Mouse (Mus musculus): ENCODE measurements at regions not wholly inside any gene's neighbourhood (a gene's known extent, or its start where the extent isn't known, plus 50 kb on each side); places are given as distances from the start of the nearest gene placed in this dataset.

DNA sequence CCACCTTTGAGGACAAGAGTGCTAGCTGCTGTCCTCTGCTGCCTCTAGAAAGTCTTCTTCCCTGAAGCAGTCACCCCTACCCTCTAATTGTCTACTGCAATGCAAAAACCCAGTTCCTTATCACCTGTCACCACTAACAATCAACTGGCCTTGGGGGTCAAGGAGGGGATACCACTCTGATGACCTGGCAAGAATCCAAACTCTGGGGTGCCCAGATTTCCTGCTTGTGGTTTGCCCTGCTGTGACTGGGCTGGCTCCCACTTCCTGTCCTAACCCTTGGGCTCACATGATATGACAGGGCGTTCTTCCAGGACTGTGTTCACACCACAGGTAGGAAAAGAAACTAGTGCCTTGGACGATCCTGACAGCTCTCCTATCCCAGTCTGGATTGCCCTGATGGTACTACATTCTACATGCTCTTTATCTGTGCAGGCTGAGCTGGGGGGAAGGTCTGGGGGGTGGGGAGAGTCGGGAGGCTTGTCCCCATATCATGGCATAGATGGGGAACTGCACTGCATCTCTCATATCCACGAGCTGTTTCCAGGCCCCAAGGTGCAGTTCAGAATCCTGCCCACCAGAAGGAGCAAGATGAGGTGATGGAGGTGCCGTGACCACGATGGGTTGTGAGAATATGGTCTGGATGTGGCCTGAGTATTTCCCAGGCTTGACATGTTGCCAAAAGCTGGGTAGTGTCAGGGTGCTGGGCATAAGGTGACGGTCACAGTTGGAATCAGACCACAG, 81.0 kb downstream of the Maf start:
- H3K4me1 ChIP-seq (replicated peaks) = 0 out of 2 replicates have a peak, but pooled peaks cover 6% of the 10 kb centered on the region
- H3K36me3 ChIP-seq = no peaks in the 10 kb centered on the region
- H3K27ac ChIP-seq = no peak overlapping the region
- no peaks in the 10 kb centered on the region for H3K9me3 ChIP-seq
- WGBS = 93% methylated on average over 7 of the region's 7 CpGs
- H3K4me2 ChIP-seq = no peak overlapping the region
- H3K4me3 ChIP-seq (replicated peaks) = no peak overlapping the region
- no peaks in the 10 kb centered on the region for H3K27me3 ChIP-seq
- ATAC-seq (ENCODE audit: insufficient number of reproducible peaks, insufficient read depth, low FRiP score, low TSS enrichment, low read depth) = no peak
- no peak overlapping the region for H3K9ac ChIP-seq (replicated peaks)

DNA sequence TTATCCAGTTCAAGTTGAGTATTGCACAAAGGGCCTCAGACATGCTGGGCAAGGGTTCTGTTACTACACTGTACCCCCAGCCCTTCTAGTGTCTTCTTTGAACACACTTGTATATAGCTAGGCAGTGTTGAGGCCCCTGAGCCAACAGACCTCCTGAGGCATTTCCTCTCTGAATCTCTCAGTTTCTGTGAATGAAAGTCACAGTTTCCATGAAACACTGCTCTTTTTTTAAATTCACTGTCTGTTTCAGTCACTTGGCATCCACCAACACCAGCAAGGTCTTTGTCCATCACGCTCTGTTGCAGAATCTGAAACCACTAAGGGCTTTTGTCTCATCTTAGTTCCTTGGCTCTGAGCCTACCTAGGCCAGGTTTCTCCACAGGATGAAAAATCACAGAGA, 82.5 kb downstream of the Maf start:
- Histone ChIP-seq H3K27ac (no peak overlapping the region), H3K36me3 (no peaks in the 10 kb centered on the region), H3K27me3 (no peaks in the 10 kb centered on the region), H3K4me1 (replicated peaks) (0 out of 2 replicates have a peak, but pooled peaks cover 6% of the 10 kb centered on the region), H3K4me3 (replicated peaks) (no peak overlapping the region), H3K9me3 (no peaks in the 10 kb centered on the region), H3K9ac (replicated peaks) (no peak overlapping the region), H3K4me2 (no peak overlapping the region)
- no peak for ATAC-seq (ENCODE audit: insufficient number of reproducible peaks, insufficient read depth, low FRiP score, low TSS enrichment, low read depth)
- 86% methylated on average over 1 of the region's 1 CpGs for WGBS

DNA sequence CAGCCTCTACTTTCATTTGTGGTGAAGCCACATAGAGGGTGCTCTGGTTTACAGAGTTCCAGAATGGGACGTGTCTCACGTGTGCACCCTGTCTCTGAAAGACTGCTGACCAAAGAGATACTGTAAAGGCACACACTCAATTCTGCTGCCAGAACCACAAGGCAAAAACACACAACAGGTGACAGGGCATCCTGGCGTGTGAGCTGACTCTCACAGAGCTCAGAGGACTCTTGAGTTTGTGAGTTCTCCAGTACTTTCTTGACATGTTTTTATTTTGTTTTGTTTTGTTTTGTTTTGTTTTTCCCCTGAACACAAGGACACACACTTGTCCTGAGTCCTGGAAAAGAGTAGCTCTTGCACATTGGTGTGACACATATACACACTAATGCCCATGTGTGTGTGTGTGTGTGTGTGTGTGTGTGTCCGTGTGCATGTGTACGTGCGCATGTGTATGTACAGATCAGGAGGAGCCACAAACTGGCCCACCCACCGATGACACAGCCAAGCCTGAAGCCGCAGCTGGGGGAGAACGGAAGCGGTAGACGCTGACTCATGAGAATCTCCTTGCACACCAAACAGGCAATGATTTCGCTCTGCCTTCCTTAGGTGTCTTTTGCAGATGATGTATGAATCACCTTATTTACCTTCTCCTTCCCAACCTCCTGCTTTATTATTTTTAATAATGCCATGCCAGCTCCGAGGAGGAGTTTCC, 89.4 kb downstream of the Maf start:
- no peak for ATAC-seq (ENCODE audit: insufficient number of reproducible peaks, insufficient read depth, low FRiP score, low TSS enrichment, low read depth)
- Histone ChIP-seq H3K9ac (replicated peaks) (no peak overlapping the region), H3K27me3 (no peaks in the 10 kb centered on the region), H3K36me3 (no peaks in the 10 kb centered on the region), H3K4me3 (replicated peaks) (no peak overlapping the region), H3K27ac (no peak overlapping the region), H3K4me2 (no peak overlapping the region), H3K9me3 (no peaks in the 10 kb centered on the region), H3K4me1 (replicated peaks) (no peaks in the 10 kb centered on the region)
- WGBS = 89% methylated on average over 13 of the region's 13 CpGs

DNA sequence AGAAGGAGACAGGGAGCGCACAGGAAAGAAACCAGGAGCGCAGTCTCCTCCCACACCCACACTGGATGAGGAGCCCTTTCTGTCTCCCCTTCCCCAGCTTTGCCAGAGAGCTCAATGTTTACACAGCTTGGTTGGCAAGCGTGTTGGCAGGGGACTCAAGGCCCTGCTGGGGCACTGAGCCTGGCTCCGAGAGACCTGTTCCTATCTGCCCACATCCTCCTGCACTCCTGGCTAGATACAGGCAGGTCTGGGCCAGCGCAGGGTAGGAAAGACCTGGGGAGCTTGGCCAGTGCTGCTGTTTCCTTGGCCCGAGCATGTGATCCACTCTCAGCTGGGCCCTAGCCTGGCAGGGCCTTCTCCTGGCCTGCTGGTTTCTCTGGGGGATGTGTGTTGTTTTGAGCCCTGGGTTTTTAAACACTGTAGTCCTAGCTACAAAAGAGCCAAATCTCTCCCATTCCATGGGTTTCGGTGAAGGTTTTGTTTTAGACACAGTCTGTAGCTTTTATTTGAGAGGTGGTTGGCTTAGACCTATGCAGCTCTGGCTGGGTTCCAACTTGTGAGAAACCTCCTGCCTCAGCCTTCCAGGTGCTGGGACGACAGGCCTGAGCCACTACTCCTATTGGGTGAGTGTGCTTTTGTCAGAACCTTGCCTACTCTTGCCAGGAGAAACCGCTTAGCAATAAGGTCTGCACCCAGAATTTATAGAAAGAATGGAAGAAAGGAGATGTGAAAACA, 90.6 kb downstream of the Maf start:
- ATAC-seq (ENCODE audit: insufficient number of reproducible peaks, insufficient read depth, low FRiP score, low TSS enrichment, low read depth) = no peak
- Histone ChIP-seq H3K36me3 (no peaks in the 10 kb centered on the region), H3K4me1 (replicated peaks) (no peaks in the 10 kb centered on the region), H3K9me3 (no peaks in the 10 kb centered on the region), H3K27me3 (no peaks in the 10 kb centered on the region), H3K27ac (no peak overlapping the region), H3K4me3 (replicated peaks) (no peak overlapping the region), H3K4me2 (no peak overlapping the region), H3K9ac (replicated peaks) (no peak overlapping the region)
- WGBS = 89% methylated on average over 9 of the region's 9 CpGs

DNA sequence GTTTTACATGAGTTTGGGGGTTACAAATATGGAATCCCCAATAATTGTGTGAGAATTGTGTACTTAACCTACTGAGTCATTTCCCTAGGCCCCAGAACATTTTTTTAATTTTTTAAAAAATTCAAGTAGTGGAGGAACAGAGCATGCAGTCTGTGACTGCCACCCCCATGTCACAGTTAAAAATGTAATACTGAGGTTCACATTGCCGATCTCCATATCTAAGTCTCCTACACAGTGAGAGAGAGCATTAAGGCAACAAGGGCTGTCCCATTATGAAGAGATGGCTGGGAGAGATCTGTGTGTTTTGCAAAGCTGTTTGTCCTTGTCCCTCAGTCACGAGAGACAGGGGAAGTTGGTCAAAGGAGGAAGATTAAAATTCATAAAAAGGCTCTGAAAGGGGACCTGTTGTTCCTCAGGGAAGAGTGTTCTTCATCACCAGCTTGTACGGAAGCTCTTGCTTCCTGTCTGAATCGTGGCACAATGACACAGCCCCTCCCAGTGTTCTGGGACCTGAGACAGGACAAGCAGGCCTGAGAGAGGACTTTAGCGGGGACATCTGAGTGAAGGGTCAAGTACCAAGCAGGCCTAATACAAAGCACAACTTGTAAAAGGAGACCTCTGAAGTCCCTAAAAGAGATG, 93.5 kb downstream of the Maf start:
- Histone ChIP-seq H3K4me2 (no peak overlapping the region), H3K4me3 (replicated peaks) (no peak overlapping the region), H3K4me1 (replicated peaks) (no peaks in the 10 kb centered on the region), H3K27me3 (no peaks in the 10 kb centered on the region), H3K9me3 (no peaks in the 10 kb centered on the region), H3K27ac (no peak overlapping the region), H3K36me3 (no peaks in the 10 kb centered on the region), H3K9ac (replicated peaks) (no peak overlapping the region)
- ATAC-seq (ENCODE audit: insufficient number of reproducible peaks, insufficient read depth, low FRiP score, low TSS enrichment, low read depth) = no peak
- 78% methylated on average over 5 of the region's 5 CpGs for WGBS

DNA sequence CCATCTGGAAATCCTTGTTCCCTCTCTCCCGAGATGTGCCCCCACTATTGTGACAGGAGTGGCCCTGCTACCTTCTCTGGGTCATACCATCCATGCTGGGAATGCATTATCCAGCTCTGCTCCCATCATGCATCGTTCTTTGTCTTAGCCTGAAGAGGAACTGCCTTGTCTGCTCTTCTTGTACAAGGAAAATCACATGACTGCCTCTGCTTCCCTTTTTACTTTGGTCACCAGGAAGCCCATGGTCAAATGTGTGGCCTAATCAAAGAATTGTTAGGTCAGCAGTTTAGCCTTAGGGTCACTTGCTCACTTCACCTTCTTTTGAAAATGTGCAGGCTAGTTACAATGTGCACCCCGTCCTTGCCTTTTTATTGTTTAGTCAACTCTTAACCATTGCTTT, 95.5 kb downstream of the Maf start:
- H3K4me2 ChIP-seq = no peak overlapping the region
- H3K4me3 ChIP-seq (replicated peaks) = no peak overlapping the region
- H3K9me3 ChIP-seq = no peaks in the 10 kb centered on the region
- WGBS = 80% methylated on average over 3 of the region's 3 CpGs
- H3K36me3 ChIP-seq = no peaks in the 10 kb centered on the region
- no peaks in the 10 kb centered on the region for H3K27me3 ChIP-seq
- H3K9ac ChIP-seq (replicated peaks) = no peak overlapping the region
- no peak for ATAC-seq (ENCODE audit: insufficient number of reproducible peaks, insufficient read depth, low FRiP score, low TSS enrichment, low read depth)
- H3K27ac ChIP-seq = no peak overlapping the region
- H3K4me1 ChIP-seq (replicated peaks) = no peaks in the 10 kb centered on the region

DNA sequence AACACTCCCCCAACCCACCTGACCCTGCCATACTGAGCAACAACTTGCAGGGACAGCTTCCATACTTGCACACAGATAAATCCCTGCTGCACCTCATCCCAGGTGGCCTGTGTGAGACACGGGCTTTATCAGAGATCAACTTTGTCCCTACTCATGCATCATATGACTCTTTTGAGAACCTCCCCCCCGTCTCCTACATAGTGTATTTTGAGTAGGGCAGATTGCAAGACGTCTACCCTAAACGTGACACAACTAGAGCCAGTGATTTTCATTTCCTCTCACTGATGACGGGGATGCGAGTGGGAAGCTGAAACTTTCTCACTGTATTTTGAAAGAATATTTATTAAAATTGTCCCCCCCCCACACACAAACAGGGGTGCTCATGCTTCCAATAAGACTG, 107.8 kb downstream of the Maf start:
- WGBS = 90% methylated on average over 6 of the region's 6 CpGs
- peaks cover 5% of the 10 kb centered on the region; the same call in 1 of the 2 replicates for H3K4me1 ChIP-seq (replicated peaks)
- H3K27me3 ChIP-seq = no peaks in the 10 kb centered on the region
- H3K9me3 ChIP-seq = no peaks in the 10 kb centered on the region
- no peak overlapping the region for H3K9ac ChIP-seq (replicated peaks)
- no peak overlapping the region for H3K4me2 ChIP-seq
- H3K4me3 ChIP-seq (replicated peaks) = no peak overlapping the region
- no peaks in the 10 kb centered on the region for H3K36me3 ChIP-seq
- no peak for ATAC-seq (ENCODE audit: insufficient number of reproducible peaks, insufficient read depth, low FRiP score, low TSS enrichment, low read depth)
- no peak overlapping the region for H3K27ac ChIP-seq

DNA sequence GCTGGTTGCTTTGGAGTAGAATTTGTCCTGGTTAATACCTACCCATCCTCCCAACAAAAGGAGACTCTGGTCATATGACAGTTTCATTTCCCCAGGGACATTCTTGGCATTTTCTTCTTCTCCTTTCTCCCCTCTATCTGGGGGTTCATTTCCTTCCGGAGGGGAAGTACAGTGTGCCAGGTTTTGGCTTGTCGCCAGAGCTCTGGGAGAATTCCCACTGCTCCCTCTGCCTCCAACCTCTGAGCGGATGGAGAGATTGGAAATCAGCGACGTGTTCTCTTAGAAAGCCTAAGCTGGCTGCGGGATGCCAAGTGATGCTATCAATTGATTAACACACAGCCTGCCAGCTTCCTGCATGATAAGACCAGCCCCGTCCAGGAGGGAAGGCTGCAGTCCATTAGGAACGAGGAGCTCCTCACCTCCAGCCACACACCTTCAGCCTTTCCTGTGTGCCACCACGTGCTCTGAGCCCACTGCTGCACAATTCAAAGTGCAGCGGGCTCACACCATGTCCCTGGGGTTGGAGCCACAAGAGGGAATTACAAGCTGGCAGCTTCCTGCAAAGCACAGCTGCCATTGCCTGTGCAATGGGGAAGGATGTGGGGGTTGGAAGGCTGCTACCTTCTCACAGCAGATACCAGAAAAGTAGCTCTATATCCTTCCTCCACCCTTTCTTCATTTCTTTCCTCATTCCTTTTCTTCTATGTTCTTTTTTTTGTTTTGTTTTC, 110.2 kb downstream of the Maf start:
- Histone ChIP-seq H3K27ac (no peak overlapping the region), H3K4me2 (no peak overlapping the region), H3K9ac (replicated peaks) (no peak overlapping the region), H3K36me3 (no peaks in the 10 kb centered on the region), H3K4me1 (replicated peaks) (peaks cover 5% of the 10 kb centered on the region; the same call in 1 of the 2 replicates), H3K4me3 (replicated peaks) (no peak overlapping the region), H3K9me3 (no peaks in the 10 kb centered on the region), H3K27me3 (no peaks in the 10 kb centered on the region)
- WGBS = 58% methylated on average over 10 of the region's 10 CpGs
- no peak for ATAC-seq (ENCODE audit: insufficient number of reproducible peaks, insufficient read depth, low FRiP score, low TSS enrichment, low read depth)

DNA sequence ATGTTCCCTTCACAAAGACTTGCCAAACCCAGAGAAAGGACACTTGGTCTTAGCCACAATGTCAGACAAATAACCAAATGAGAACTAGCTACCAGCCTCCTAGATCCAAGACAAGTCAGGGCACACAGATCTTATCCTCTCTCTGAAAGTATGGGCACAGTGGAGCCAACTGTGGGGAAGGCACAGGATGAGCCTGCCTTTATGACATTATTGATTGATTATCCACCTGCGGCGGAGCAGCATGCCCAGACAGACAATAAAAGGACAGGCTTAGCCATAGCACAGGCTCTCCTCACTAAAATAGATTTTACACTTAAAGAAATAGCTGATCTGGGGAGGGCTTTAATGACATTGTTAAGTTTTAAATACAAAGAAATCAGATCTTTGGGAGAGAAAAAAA, 117.9 kb downstream of the Maf start:
- Histone ChIP-seq H3K9me3 (no peaks in the 10 kb centered on the region), H3K4me2 (no peak overlapping the region), H3K27ac (no peak overlapping the region), H3K36me3 (no peaks in the 10 kb centered on the region), H3K27me3 (no peaks in the 10 kb centered on the region), H3K4me3 (replicated peaks) (no peak overlapping the region), H3K9ac (replicated peaks) (no peak overlapping the region), H3K4me1 (replicated peaks) (peaks cover 3% of the 10 kb centered on the region)
- no peak for ATAC-seq (ENCODE audit: insufficient number of reproducible peaks, insufficient read depth, low FRiP score, low TSS enrichment, low read depth)
- 89% methylated on average over 2 of the region's 2 CpGs for WGBS

DNA sequence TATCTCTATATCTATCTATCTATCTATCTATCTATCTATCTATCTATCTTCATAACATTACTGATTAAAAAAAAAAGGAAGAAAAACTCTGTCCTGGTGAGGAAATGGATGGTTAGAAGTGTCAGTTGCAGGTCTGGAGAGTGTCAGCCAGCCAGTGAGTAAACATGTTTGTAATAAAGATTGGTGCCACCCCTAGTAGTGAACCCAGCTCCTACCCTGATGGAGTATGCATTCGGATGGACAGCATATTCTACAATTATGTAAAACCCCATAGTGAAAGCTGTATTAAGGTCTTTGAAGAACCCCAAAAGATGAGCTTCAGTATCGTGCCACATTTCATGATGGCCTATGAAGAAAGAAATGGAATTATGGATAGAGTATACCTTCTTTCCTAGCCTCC, 118.5 kb downstream of the Maf start:
- ATAC-seq (ENCODE audit: insufficient number of reproducible peaks, insufficient read depth, low FRiP score, low TSS enrichment, low read depth) = no peak
- Histone ChIP-seq H3K27ac (no peak overlapping the region), H3K4me1 (replicated peaks) (peaks cover 9% of the 10 kb centered on the region), H3K4me2 (no peak overlapping the region), H3K36me3 (no peaks in the 10 kb centered on the region), H3K9ac (replicated peaks) (no peak overlapping the region), H3K9me3 (no peaks in the 10 kb centered on the region), H3K27me3 (no peaks in the 10 kb centered on the region), H3K4me3 (replicated peaks) (no peak overlapping the region)
- 92% methylated on average over 2 of the region's 2 CpGs for WGBS

Measured in limb, embryonic 12.5 days (tissue).